11 mouse cellular contexts compared by ENCODE assay signal in genomic region chr16:58481219-58481905, GRCm38 (mm10). TPM values are rescaled to one million over a fixed set of nuclear protein-coding genes. Genes with fewer than 3 reads are reported as not detected.
DNase-seq lines count a peak whose midpoint lies in the region; ATAC-seq and TF ChIP-seq lines count a peak whose summit lies in the region.
"Had no signal": no experiment of that assay in that cellular context is flagged by ENCODE, and none has a peak within 500 bp of the region (broad histone marks: within the 10 kb centered on the region; RNA-seq: fewer than 3 reads in every experiment).

No protein-coding gene starts in this region.

- peaks cover 2% of the 10 kb centered on the region; the same call in 1 of the 2 replicates for H3K4me1 ChIP-seq in intestine, embryonic 15.5 days (replicated peaks)
- no peaks in the 10 kb centered on the region for H3K4me1 ChIP-seq in intestine, postnatal 0 days (replicated peaks; ENCODE audit: control insufficient read depth, insufficient read depth, low read length)
- H3K4me1 ChIP-seq in bone marrow macrophage, adult 2 months (ENCODE audit: control insufficient read depth, insufficient read depth, low read length): peaks cover 34% of the 10 kb centered on the region
- H3K4me1 ChIP-seq in kidney, adult 2 months (ENCODE audit: control insufficient read depth, insufficient read depth, low read length): peaks cover 33% of the 10 kb centered on the region

- TF ChIP-seq CTCF in intestine, postnatal 0 days (IDR thresholded peaks at IDR 0.05; ENCODE audit: low read depth): no peak
- no peak for TF ChIP-seq CTCF in bone marrow macrophage, adult 2 months (IDR thresholded peaks at IDR 0.05; ENCODE audit: low read depth, low read length)
- no peak for TF ChIP-seq CTCF in kidney, adult 2 months (conservative IDR thresholded peaks at IDR 0.05; ENCODE audit: insufficient read depth, insufficient read length, low read depth, low read length)

- peaks cover 6% of the 10 kb centered on the region; the same call in 1 of the 2 replicates for H3K36me3 ChIP-seq in intestine, embryonic 15.5 days
- peaks cover 43% of the 10 kb centered on the region for H3K36me3 ChIP-seq in intestine, postnatal 0 days (ENCODE audit: control insufficient read depth, insufficient read depth)
- H3K36me3 ChIP-seq in kidney, adult 2 months (ENCODE audit: control insufficient read depth, insufficient read depth, low read length): peaks cover 7% of the 10 kb centered on the region

- no peak overlapping the region for H3K4me3 ChIP-seq in intestine, embryonic 15.5 days (replicated peaks)
- no peak overlapping the region for H3K4me3 ChIP-seq in intestine, postnatal 0 days (ENCODE audit: low read depth, low read length)
- no peak overlapping the region for H3K4me3 ChIP-seq in bone marrow macrophage, adult 2 months (ENCODE audit: insufficient read depth, low read length)
- H3K4me3 ChIP-seq in kidney, adult 2 months (ENCODE audit: insufficient read depth, low read depth, low read length): no peak overlapping the region

- peak; percentile 61; the same call in 1 of the 2 replicates for ATAC-seq in intestine, embryonic 15.5 days
- no peak for ATAC-seq in intestine, postnatal 0 days

- TF ChIP-seq POLR2A in bone marrow macrophage, adult 2 months (IDR thresholded peaks at IDR 0.05; ENCODE audit: borderline replicate concordance, low read depth, low read length): no peak
- no peak for TF ChIP-seq POLR2A in kidney, adult 2 months (IDR thresholded peaks at IDR 0.05; ENCODE audit: low read depth, low read length)

- H3K27ac ChIP-seq in intestine, embryonic 15.5 days: 0 out of 2 replicates have a peak overlapping the region, but pooled peaks have one; percentile 40
- no peak overlapping the region for H3K27ac ChIP-seq in intestine, postnatal 0 days (ENCODE audit: low read depth, low read length)
- peak overlapping the region; percentile 35 for H3K27ac ChIP-seq in bone marrow macrophage, adult 2 months (ENCODE audit: insufficient read depth, low read depth, low read length)
- H3K27ac ChIP-seq in kidney, adult 2 months (ENCODE audit: insufficient read depth, low read depth, low read length): peak overlapping the region; percentile 95
- H3K27ac ChIP-seq: macrophage had no signal

- DNase-seq in kidney, adult 2 months: peak; percentile 85
- DNase-seq in lung, postnatal 36 days: peak; percentile 54
- no peak for DNase-seq in ovary, postnatal 36 days (ENCODE audit: low spot score)
- DNase-seq in cerebellum, adult 9-10 months: no peak
- DNase-seq in cerebellum, postnatal 10 days: no peak
- DNase-seq: gastrocnemius, postnatal 25 days; retina, postnatal 1 day had no signal

- H3K9me3 ChIP-seq in intestine, embryonic 15.5 days: no peaks in the 10 kb centered on the region
- H3K9me3 ChIP-seq in intestine, postnatal 0 days (ENCODE audit: control insufficient read depth): no peaks in the 10 kb centered on the region

- no peak overlapping the region for H3K4me2 ChIP-seq in intestine, embryonic 15.5 days (replicated peaks)
- H3K4me2 ChIP-seq in intestine, postnatal 0 days (replicated peaks; ENCODE audit: low read depth): no peak overlapping the region

- H3K9ac ChIP-seq in intestine, embryonic 15.5 days: no peak overlapping the region
- no peak overlapping the region for H3K9ac ChIP-seq in intestine, postnatal 0 days (ENCODE audit: low read depth, low read length)

- H3K27me3 ChIP-seq in intestine, embryonic 15.5 days (replicated peaks): no peaks in the 10 kb centered on the region
- H3K27me3 ChIP-seq in intestine, postnatal 0 days (replicated peaks; ENCODE audit: control insufficient read depth, insufficient read depth, low read length): no peaks in the 10 kb centered on the region
- H3K27me3 ChIP-seq in kidney, adult 2 months (replicated peaks; ENCODE audit: control insufficient read depth, insufficient read depth, low read length): no peaks in the 10 kb centered on the region

- 69% methylated on average over 9 of the region's 9 CpGs for WGBS in intestine, embryonic 15.5 days
- 76% methylated on average over 9 of the region's 9 CpGs for WGBS in intestine, postnatal 0 days
- whole genome bisulfite sequencing in kidney, adult 2 months: 21% methylated on average over 9 of the region's 9 CpGs

RNA-seq across cellular contexts. Expression of gene St3gal6, which starts 42.7 kb away (rescaled TPM):
- 18.9 and 19.3 TPM in 2 replicates for polyA plus RNA-seq in intestine, embryonic 15.5 days (2015; fragmentation: Nextera tagmentation; extraction: Ambion mirVana)
- 32.5 and 32.6 TPM in 2 replicates for polyA plus RNA-seq in intestine, postnatal 0 days (2015; fragmentation: Nextera tagmentation; extraction: Ambion mirVana)
- 6.6 and 8.5 TPM in 2 replicates for polyA plus RNA-seq in bone marrow macrophage, adult 2 months (2012; ENCODE audit: insufficient read depth, insufficient read length, missing spikeins)
- polyA plus RNA-seq in kidney, adult 2 months (2012; rRNA removed): 32.5 and 36.6 TPM in 2 replicates

Comparison
In these comparisons a context has a peak if more than half of its experiments do, and no peak if none do; other contexts are left out.
1. DNase-seq: peak in kidney, adult 2 months (single experiment) and lung, postnatal 36 days (single experiment); none in ovary, postnatal 36 days (single experiment), cerebellum, adult 9-10 months (single experiment) and cerebellum, postnatal 10 days (0 of 2).